ENCODE assay signal across 13 mouse cellular contexts in genomic region chr11:78215709-78216317, GRCm38 (mm10). TPM values are rescaled to one million over a fixed set of nuclear protein-coding genes. Genes with fewer than 3 reads are reported as not detected.
DNase-seq lines count a peak whose midpoint lies in the region; ATAC-seq and TF ChIP-seq lines count a peak whose summit lies in the region.
"Had no signal": no experiment of that assay in that cellular context is flagged by ENCODE, and none has a peak within 500 bp of the region (broad histone marks: within the 10 kb centered on the region; RNA-seq: fewer than 3 reads in every experiment).

No protein-coding gene starts in this region.

- WGBS in intestine, postnatal 0 days: 89% methylated on average over 11 of the region's 11 CpGs
- WGBS in intestine, embryonic 16.5 days: 87% methylated on average over 11 of the region's 11 CpGs

- no peak for TF ChIP-seq CTCF in intestine, postnatal 0 days (IDR thresholded peaks at IDR 0.05; ENCODE audit: low read depth)

- no peak overlapping the region for H3K9ac ChIP-seq in intestine, postnatal 0 days (ENCODE audit: low read depth, low read length)
- no peak overlapping the region for H3K9ac ChIP-seq in intestine, embryonic 16.5 days (ENCODE audit: low read depth, low read length)
- H3K9ac ChIP-seq: embryonic facial prominence, embryonic 12.5 days; forebrain, embryonic 13.5 days; liver, postnatal 0 days had no signal

- ATAC-seq in intestine, postnatal 0 days: no peak
- ATAC-seq in intestine, embryonic 16.5 days: no peak
- ATAC-seq: forebrain, embryonic 13.5 days; liver, postnatal 0 days had no signal

- no peaks in the 10 kb centered on the region for H3K27me3 ChIP-seq in intestine, postnatal 0 days (replicated peaks; ENCODE audit: control insufficient read depth, insufficient read depth, low read length)
- H3K27me3 ChIP-seq in intestine, embryonic 16.5 days (replicated peaks; ENCODE audit: control insufficient read depth, insufficient read depth, low read length): no peaks in the 10 kb centered on the region
- H3K27me3 ChIP-seq: embryonic facial prominence, embryonic 12.5 days; forebrain, embryonic 13.5 days had no signal

- peak; percentile 28 to 38 for DNase-seq in spleen, postnatal 36 days (ENCODE audit: low spot score in 2 of 2)
- no peak for DNase-seq in spleen, postnatal 4 days (ENCODE audit: low spot score in 2 of 2)
- peak; percentile 9 to 12 for DNase-seq in natural killer cell, adult 2 months (ENCODE audit: low spot score in 2 of 2)
- DNase-seq in testis, postnatal 14 days (ENCODE audit: low spot score): no peak
- DNase-seq in kidney, adult 8-10 months: no peak
- DNase-seq: heart, postnatal 14 days; liver, postnatal 0 days; right cerebral cortex, postnatal 4 days had no signal

- no peaks in the 10 kb centered on the region for H3K9me3 ChIP-seq in intestine, postnatal 0 days (ENCODE audit: control insufficient read depth)
- H3K9me3 ChIP-seq in intestine, embryonic 16.5 days (ENCODE audit: control insufficient read depth, low read length): no peaks in the 10 kb centered on the region
- H3K9me3 ChIP-seq: embryonic facial prominence, embryonic 12.5 days; forebrain, embryonic 13.5 days had no signal

- 0 out of 2 replicates have a peak overlapping the region, but pooled peaks have one; percentile 35 for H3K27ac ChIP-seq in intestine, postnatal 0 days (ENCODE audit: low read depth, low read length)
- H3K27ac ChIP-seq in intestine, embryonic 16.5 days (ENCODE audit: low read length): no peak overlapping the region
- H3K27ac ChIP-seq: embryonic facial prominence, embryonic 12.5 days; forebrain, embryonic 13.5 days; kidney, postnatal 0 days had no signal

- H3K4me3 ChIP-seq in intestine, postnatal 0 days (ENCODE audit: low read depth, low read length): no peak overlapping the region
- no peak overlapping the region for H3K4me3 ChIP-seq in intestine, embryonic 16.5 days (ENCODE audit: low read length)
- H3K4me3 ChIP-seq: embryonic facial prominence, embryonic 12.5 days; forebrain, embryonic 13.5 days had no signal

- H3K36me3 ChIP-seq in intestine, postnatal 0 days (ENCODE audit: control insufficient read depth, insufficient read depth): peaks cover 90% of the 10 kb centered on the region
- H3K36me3 ChIP-seq in intestine, embryonic 16.5 days (ENCODE audit: control insufficient read depth, insufficient read depth, low read length): peaks cover 26% of the 10 kb centered on the region

- no peak overlapping the region for H3K4me2 ChIP-seq in intestine, postnatal 0 days (replicated peaks; ENCODE audit: low read depth)
- no peak overlapping the region for H3K4me2 ChIP-seq in intestine, embryonic 16.5 days (ENCODE audit: low read depth, low read length)
- H3K4me2 ChIP-seq: embryonic facial prominence, embryonic 12.5 days; forebrain, embryonic 13.5 days had no signal

- no peaks in the 10 kb centered on the region for H3K4me1 ChIP-seq in intestine, postnatal 0 days (replicated peaks; ENCODE audit: control insufficient read depth, insufficient read depth, low read length)
- no peaks in the 10 kb centered on the region for H3K4me1 ChIP-seq in intestine, embryonic 16.5 days (ENCODE audit: control insufficient read depth, insufficient read depth, low read length)
- H3K4me1 ChIP-seq: embryonic facial prominence, embryonic 12.5 days; forebrain, embryonic 13.5 days had no signal

RNA-seq across cellular contexts. Expression of gene Proca1, which starts 22.6 kb away (rescaled TPM):
- 0.77 and 1.1 TPM in 2 replicates for polyA plus RNA-seq in intestine, postnatal 0 days (2015; fragmentation: Nextera tagmentation; extraction: Ambion mirVana)
- 1.8 and 2.3 TPM in 2 replicates for polyA plus RNA-seq in intestine, embryonic 16.5 days (2015; fragmentation: Nextera tagmentation; extraction: Ambion mirVana)

RNA-seq across cellular contexts. Expression of gene Rab34, which starts 27.6 kb away (rescaled TPM):
- polyA plus RNA-seq in intestine, postnatal 0 days (2015; fragmentation: Nextera tagmentation; extraction: Ambion mirVana): 33.9 and 35.4 TPM in 2 replicates
- polyA plus RNA-seq in intestine, embryonic 16.5 days (2015; fragmentation: Nextera tagmentation; extraction: Ambion mirVana): 71.0 and 73.4 TPM in 2 replicates

RNA-seq across cellular contexts. Expression of gene Sdf2, which starts 29.7 kb away (rescaled TPM):
- polyA plus RNA-seq in intestine, postnatal 0 days (2015; fragmentation: Nextera tagmentation; extraction: Ambion mirVana): 61.8 and 66.6 TPM in 2 replicates
- 72.7 and 74.8 TPM in 2 replicates for polyA plus RNA-seq in intestine, embryonic 16.5 days (2015; fragmentation: Nextera tagmentation; extraction: Ambion mirVana)

RNA-seq across cellular contexts. Expression of gene Supt6, which starts 30.0 kb away (rescaled TPM):
- 8.8 and 9.5 TPM in 2 replicates for polyA plus RNA-seq in intestine, postnatal 0 days (2015; fragmentation: Nextera tagmentation; extraction: Ambion mirVana)
- polyA plus RNA-seq in intestine, embryonic 16.5 days (2015; fragmentation: Nextera tagmentation; extraction: Ambion mirVana): 19.6 and 21.1 TPM in 2 replicates

RNA-seq across cellular contexts. Expression of gene Rpl23a, which starts 32.4 kb away (rescaled TPM):
- 762 and 768 TPM in 2 replicates for polyA plus RNA-seq in intestine, postnatal 0 days (2015; fragmentation: Nextera tagmentation; extraction: Ambion mirVana)
- 1,166 and 1,241 TPM in 2 replicates for polyA plus RNA-seq in intestine, embryonic 16.5 days (2015; fragmentation: Nextera tagmentation; extraction: Ambion mirVana)

Comparison
In these comparisons a context has a peak if more than half of its experiments do, and no peak if none do; other contexts are left out.
1. DNase-seq: peak in spleen, postnatal 36 days (2 of 2) and natural killer cell, adult 2 months (2 of 2); none in spleen, postnatal 4 days (0 of 2), testis, postnatal 14 days (single experiment) and kidney, adult 8-10 months (0 of 2).